Mouse (Mus musculus) NIH3T3 (cell line): ENCODE data around the gene Insyn1.
A peak's percentile ranks its signal among the peaks of the same experiment; 100 is the strongest.

Experiments
- DNase-seq: peaks from one replicate; pipeline ENCODE4 v3.0.0-alpha.2; 2012; ENCODE audit warnings: low read depth

The Insyn1 gene

GRCm38 (mm10) chr9:58534766-58535165 is 46.4 kb downstream of the Insyn1 start:
- peak; percentile 81 for DNase-seq

- peak; percentile 46 for DNase-seq
Measured at GRCm38 (mm10) chr9:58535447-58536134, 47.2 kb downstream of the Insyn1 start.

GRCm38 (mm10) chr9:58537774-58538173 is 49.4 kb downstream of the Insyn1 start:
- DNase-seq = no peak

- DNase-seq = peak; percentile 84
Measured at GRCm38 (mm10) chr9:58539886-58540285, 51.5 kb downstream of the Insyn1 start.

- DNase-seq = peak; percentile 66
Measured at GRCm38 (mm10) chr9:58541895-58542338, 53.5 kb downstream of the Insyn1 start.

GRCm38 (mm10) chr9:58544879-58545324 is 56.5 kb downstream of the Insyn1 start:
- DNase-seq = no peak

- DNase-seq = no peak
Measured at GRCm38 (mm10) chr9:58545428-58545827, 57.0 kb downstream of the Insyn1 start.

- peak; percentile 94 for DNase-seq
Measured at GRCm38 (mm10) chr9:58546630-58547360, 58.4 kb downstream of the Insyn1 start.

GRCm38 (mm10) chr9:58548897-58549296 is 60.5 kb downstream of the Insyn1 start:
- DNase-seq = peak; percentile 67
